Mouse (Mus musculus) embryonic fibroblast, embryonic 13.5 days (primary cell): ENCODE results near the gene Crygn.

Experiments
- CTCF ChIP-seq: IDR thresholded peaks from 2 replicates; pipeline ENCODE4 v1.5.1; 2011; ENCODE audit warnings: mild to moderate bottlenecking, control low read depth, low read length, moderate library complexity, borderline replicate concordance; ENCODE audit not compliant: insufficient read depth
- POLR2A ChIP-seq: IDR thresholded peaks from 2 replicates; pipeline ENCODE4 v1.6.1; 2011; ENCODE audit warnings: low read depth, mild to moderate bottlenecking, control low read depth, low read length, moderate library complexity

GRCm38 (mm10) chr5:24713987-24714386 lies 43.8 kb downstream of the Crygn start:
- TF ChIP-seq CTCF (no peak), POLR2A (no peak)
